ENCODE assay signal across 12 mouse cellular contexts in genomic region chr1:178241884-178242508, GRCm38 (mm10). TPM values are rescaled to one million over a fixed set of nuclear protein-coding genes. Genes with fewer than 3 reads are reported as not detected.
DNase-seq lines count a peak whose midpoint lies in the region; ATAC-seq and TF ChIP-seq lines count a peak whose summit lies in the region.
"Had no signal": no experiment of that assay in that cellular context is flagged by ENCODE, and none has a peak within 500 bp of the region (broad histone marks: within the 10 kb centered on the region; RNA-seq: fewer than 3 reads in every experiment).

No protein-coding gene starts in this region.

- no peak overlapping the region for H3K4me3 ChIP-seq in kidney, adult 2 months (ENCODE audit: insufficient read depth, low read depth, low read length)
- no peak overlapping the region for H3K4me3 ChIP-seq in C2C12 (ENCODE audit: insufficient read depth, poor library complexity, severe bottlenecking)
- H3K4me3 ChIP-seq: hindbrain, embryonic 10.5 days; limb, embryonic 13.5 days; neural tube, embryonic 12.5 days had no signal

- no peaks in the 10 kb centered on the region for H3K79me3 ChIP-seq in C2C12 (ENCODE audit: low read depth)

- TF ChIP-seq CTCF in kidney, adult 2 months (conservative IDR thresholded peaks at IDR 0.05; ENCODE audit: insufficient read depth, insufficient read length, low read depth, low read length), result peak; percentile 41
- no peak for TF ChIP-seq CTCF in C2C12 (IDR thresholded peaks at IDR 0.05; ENCODE audit: control insufficient read depth, insufficient read depth, insufficient read length)

- H3K27ac ChIP-seq in kidney, adult 2 months (ENCODE audit: insufficient read depth, low read depth, low read length), result no peak overlapping the region
- H3K27ac ChIP-seq: hindbrain, embryonic 10.5 days; limb, embryonic 13.5 days; neural tube, embryonic 12.5 days had no signal

- no peak overlapping the region for H3ac ChIP-seq in C2C12 (ENCODE audit: control insufficient read depth, insufficient read length, low read depth)

- peak; percentile 23 for DNase-seq in kidney, adult 2 months
- no peak for DNase-seq in kidney, postnatal 14 days
- DNase-seq in T-cell, adult 2 months (ENCODE audit: low spot score), result peak; percentile 66
- no peak for DNase-seq in right cerebral cortex, adult 18-20 months
- DNase-seq in urinary bladder, adult 18-20 months (ENCODE audit: low spot score in 2 of 2), result no peak
- no peak for DNase-seq in left cerebral cortex, adult 9 months (ENCODE audit: low spot score in 2 of 2)
- DNase-seq: adrenal gland, postnatal 36 days had no signal

- peak; percentile 87 for ATAC-seq in megakaryocyte progenitor cell, adult 5-6 weeks (replicated peaks; ENCODE audit: poor library complexity)

- peaks cover 5% of the 10 kb centered on the region for H3K36me3 ChIP-seq in kidney, adult 2 months (ENCODE audit: control insufficient read depth, insufficient read depth, low read length)
- peaks cover 31% of the 10 kb centered on the region for H3K36me3 ChIP-seq in C2C12 (ENCODE audit: control insufficient read depth, insufficient read depth)

- H3K27me3 ChIP-seq in kidney, adult 2 months (replicated peaks; ENCODE audit: control insufficient read depth, insufficient read depth, low read length), result no peaks in the 10 kb centered on the region
- no peaks in the 10 kb centered on the region for H3K27me3 ChIP-seq in C2C12 (ENCODE audit: control insufficient read depth, insufficient read depth, insufficient read length)
- H3K27me3 ChIP-seq: limb, embryonic 13.5 days; neural tube, embryonic 12.5 days had no signal

- no peaks in the 10 kb centered on the region for H3K79me2 ChIP-seq in C2C12 (ENCODE audit: control insufficient read depth, insufficient read depth)

- TF ChIP-seq POLR2A in kidney, adult 2 months (IDR thresholded peaks at IDR 0.05; ENCODE audit: low read depth, low read length), result no peak

- WGBS in kidney, adult 2 months, result 93% methylated on average over 1 of the region's 1 CpGs

- no peaks in the 10 kb centered on the region for H3K4me1 ChIP-seq in kidney, adult 2 months (ENCODE audit: control insufficient read depth, insufficient read depth, low read length)
- H3K4me1 ChIP-seq: hindbrain, embryonic 10.5 days; limb, embryonic 13.5 days; neural tube, embryonic 12.5 days had no signal

TF ChIP-seq in C2C12, 6 proteins besides CTCF, POLR2A, EP300 and RAD21:
- TF ChIP-seq MAX (IDR thresholded peaks at IDR 0.05) (peak; percentile 61), MYOG (IDR thresholded peaks at IDR 0.05; ENCODE audit: control insufficient read depth, extremely low read depth, insufficient read length) (no peak)

RNA-seq across cellular contexts. Expression of gene Desi2, which starts 54.8 kb away (rescaled TPM):
- polyA plus RNA-seq in kidney, adult 2 months (2012; rRNA removed), result 6.4 TPM in 2 replicates
- polyA plus RNA-seq in C2C12 (2012; fragmentation: generic; extraction: Trizol), result 10.1 TPM
- total RNA-seq in megakaryocyte progenitor cell, adult 5-6 weeks (2015), result 12.0 and 17.3 TPM in 2 replicates
- 11.5 and 16.5 TPM in 2 replicates for total RNA-seq in megakaryocyte progenitor cell, adult 5-6 weeks (2017)

Comparison
In these comparisons a context has a peak if more than half of its experiments do, and no peak if none do; other contexts are left out.
1. DNase-seq: peak in kidney, adult 2 months (single experiment) and T-cell, adult 2 months (single experiment); none in kidney, postnatal 14 days (single experiment), right cerebral cortex, adult 18-20 months (single experiment), urinary bladder, adult 18-20 months (0 of 2) and left cerebral cortex, adult 9 months (0 of 2).